Mouse (Mus musculus): ENCODE data around the gene Nrxn2.

Nrxn2 gene

GRCm38 (mm10) chr19:6572001-6572400 lies 153.5 kb downstream of the Nrxn2 start:
- H3K27me3 ChIP-seq (ENCODE audit: insufficient read depth, low read length): peaks cover 76% of the 10 kb centered on the region
- no peaks in the 10 kb centered on the region for H3K9me3 ChIP-seq (ENCODE audit: low read length)
- H3K4me3 ChIP-seq (replicated peaks; ENCODE audit: low read length): no peak overlapping the region
- no peak for TF ChIP-seq POU5F1 (IDR thresholded peaks at IDR 0.05; ENCODE audit: borderline replicate concordance, low read length)
- TF ChIP-seq CTCF (conservative IDR thresholded peaks at IDR 0.05; ENCODE audit: low read length): no peak
- no peak for TF ChIP-seq NANOG (IDR thresholded peaks at IDR 0.05; ENCODE audit: borderline replicate concordance, low read length)
- H3K36me3 ChIP-seq (ENCODE audit: insufficient read depth, low read length): no peaks in the 10 kb centered on the region
- H3K4me1 ChIP-seq (replicated peaks; ENCODE audit: low read depth, low read length): peaks cover 35% of the 10 kb centered on the region

Data from E14TG2a.4 (cell line).